Mouse (Mus musculus): ENCODE measurements around the gene Mtg1. TPM values are rescaled to one million over a fixed set of nuclear protein-coding genes. Genes with fewer than 3 reads are reported as not detected.

Mtg1 gene
- total and polyA plus RNA-seq, 3 experiments = 10.8 to 38.1 TPM; not detected in 1

DNA sequence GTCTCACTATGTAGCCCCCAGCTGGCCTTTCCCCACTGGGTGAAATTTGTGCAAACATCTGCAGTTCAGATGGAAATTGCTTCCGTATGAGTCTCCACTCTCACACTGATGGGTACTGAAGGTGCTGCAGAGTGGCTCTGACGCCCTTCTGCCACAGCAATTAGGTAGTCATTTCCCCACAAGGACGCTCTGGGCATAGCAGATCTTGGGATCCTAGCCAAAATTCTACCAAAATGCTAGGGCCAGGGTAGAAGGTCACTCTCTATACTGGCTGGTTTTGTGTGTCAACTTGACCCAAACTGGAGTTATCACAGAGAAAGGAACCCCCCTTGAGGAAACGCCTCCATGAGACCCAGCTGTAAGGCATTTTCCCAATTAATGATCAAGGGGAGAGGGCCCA, 33.4 kb upstream of the Mtg1 start:
- DNase-seq (ENCODE audit: low read depth, low spot score) = no peak
- no peak overlapping the region for H3K9ac ChIP-seq (ENCODE audit: control insufficient read depth, low read depth, low read length, poor library complexity, severe bottlenecking)
- H3K4me3 ChIP-seq (ENCODE audit: control insufficient read depth in 1 of 2, insufficient read depth in 1 of 2, low read depth in 2 of 2, low read length in 2 of 2) = no peak overlapping the region
- no peaks in the 10 kb centered on the region for H3K79me2 ChIP-seq (ENCODE audit: control insufficient read depth, insufficient read depth, low read length, poor library complexity)
- H3K27ac ChIP-seq (ENCODE audit: control insufficient read depth, low read depth, low read length) = no peak overlapping the region
- H3K36me3 ChIP-seq (ENCODE audit: control insufficient read depth in 1 of 2, insufficient read depth in 2 of 2, low read length in 2 of 2) = no peaks in the 10 kb centered on the region
- no peak for TF ChIP-seq MYB (IDR thresholded peaks at IDR 0.05; ENCODE audit: low read depth, low read length)
- no peak for TF ChIP-seq TCF12 (IDR thresholded peaks at IDR 0.05; ENCODE audit: low read depth, low read length)
- no peak for TF ChIP-seq MAZ (IDR thresholded peaks at IDR 0.05; ENCODE audit: low read depth, low read length)
- TF ChIP-seq ZMIZ1 (IDR thresholded peaks at IDR 0.05; ENCODE audit: low read depth, low read length) = no peak
- no peak for TF ChIP-seq GATA1 (IDR thresholded peaks at IDR 0.05; ENCODE audit: low read depth, low read length)
- no peak for TF ChIP-seq KAT2A (conservative IDR thresholded peaks at IDR 0.05; ENCODE audit: low read depth, low read length)
- no peak for TF ChIP-seq POLR2AphosphoS2 (IDR thresholded peaks at IDR 0.05; ENCODE audit: low read length)
- no peak for TF ChIP-seq HCFC1 (IDR thresholded peaks at IDR 0.05; ENCODE audit: low read depth, low read length)
- TF ChIP-seq POLR2A (IDR thresholded peaks at IDR 0.05; ENCODE audit: control insufficient read depth in 1 of 2, insufficient read depth in 1 of 2, low read depth in 1 of 2, low read length in 2 of 2, poor library complexity in 1 of 2) = no peak
- no peak for TF ChIP-seq BHLHE40 (IDR thresholded peaks at IDR 0.05; ENCODE audit: borderline replicate concordance, low read depth, low read length)
- TF ChIP-seq MXI1 (IDR thresholded peaks at IDR 0.05; ENCODE audit: low read depth, low read length) = no peak
- TF ChIP-seq ETS1 (IDR thresholded peaks at IDR 0.05; ENCODE audit: low read depth, low read length) = no peak
- no peak for TF ChIP-seq ZC3H11A (IDR thresholded peaks at IDR 0.05; ENCODE audit: low read depth, low read length)
- no peak for TF ChIP-seq ZNF384 (IDR thresholded peaks at IDR 0.05; ENCODE audit: low read depth, low read length)
- H3K4me1 ChIP-seq (ENCODE audit: control insufficient read depth in 1 of 2, insufficient read depth in 2 of 2, low read length in 2 of 2) = no peaks in the 10 kb centered on the region
- no peaks in the 10 kb centered on the region for H3K9me3 ChIP-seq (replicated peaks; ENCODE audit: insufficient read depth, low read length)
- no peaks in the 10 kb centered on the region for H3K27me3 ChIP-seq (ENCODE audit: control insufficient read depth in 1 of 2, insufficient read depth in 2 of 2, low read length in 2 of 2)

DNA sequence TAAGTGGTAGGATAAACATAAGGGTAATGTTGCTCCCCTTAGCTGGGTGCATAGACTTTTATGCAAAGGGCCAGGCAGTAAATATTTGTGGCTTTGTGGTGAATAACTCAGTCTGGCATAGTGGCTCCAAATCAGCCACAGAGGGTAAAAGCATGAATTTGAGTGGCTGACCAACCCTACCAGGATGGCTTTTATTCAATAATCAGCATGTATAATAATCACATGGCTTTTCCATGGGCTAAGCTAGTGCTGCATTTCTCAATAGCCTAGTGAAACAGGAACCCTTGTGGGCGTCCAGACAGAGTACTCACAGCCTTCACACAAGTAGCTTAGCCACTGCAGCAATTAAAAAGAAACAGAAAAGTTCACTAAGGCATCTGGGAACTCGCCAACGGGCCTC, 25.4 kb upstream of the Mtg1 start:
- H3K27ac ChIP-seq (ENCODE audit: control insufficient read depth, low read depth, low read length) = no peak overlapping the region
- DNase-seq (ENCODE audit: low read depth, low spot score) = no peak

More for the DNA sequence above, 25.4 kb upstream of the Mtg1 start:
- H3K9ac ChIP-seq (ENCODE audit: control insufficient read depth, low read depth, low read length, poor library complexity, severe bottlenecking) = no peak overlapping the region
- H3K36me3 ChIP-seq (ENCODE audit: control insufficient read depth in 1 of 2, insufficient read depth in 2 of 2, low read length in 2 of 2) = peaks cover under 1 to 2% of the 10 kb centered on the region in 2 experiments; a peak in 3 of 4 replicates
- no peak for TF ChIP-seq ZNF384 (IDR thresholded peaks at IDR 0.05; ENCODE audit: low read depth, low read length)
- TF ChIP-seq MXI1 (IDR thresholded peaks at IDR 0.05; ENCODE audit: low read depth, low read length) = no peak
- TF ChIP-seq TAL1 (IDR thresholded peaks at IDR 0.05; ENCODE audit: low read length) = no peak
- no peak for TF ChIP-seq ZMIZ1 (IDR thresholded peaks at IDR 0.05; ENCODE audit: low read depth, low read length)
- TF ChIP-seq ZC3H11A (IDR thresholded peaks at IDR 0.05; ENCODE audit: low read depth, low read length) = no peak
- TF ChIP-seq MAFK (IDR thresholded peaks at IDR 0.05; ENCODE audit: borderline replicate concordance, low read depth, low read length) = no peak
- TF ChIP-seq UBTF (IDR thresholded peaks at IDR 0.05; ENCODE audit: borderline replicate concordance, insufficient read depth, low read depth, low read length) = no peak
- TF ChIP-seq TCF12 (IDR thresholded peaks at IDR 0.05; ENCODE audit: low read depth, low read length) = no peak
- TF ChIP-seq MEF2A (IDR thresholded peaks at IDR 0.05; ENCODE audit: extremely low read depth, insufficient replicate concordance, low read depth, low read length, poor library complexity, severe bottlenecking) = no peak
- no peak for TF ChIP-seq POLR2A (IDR thresholded peaks at IDR 0.05; ENCODE audit: control insufficient read depth in 1 of 2, insufficient read depth in 1 of 2, low read depth in 1 of 2, low read length in 2 of 2, poor library complexity in 1 of 2)
- no peak for TF ChIP-seq BHLHE40 (IDR thresholded peaks at IDR 0.05; ENCODE audit: borderline replicate concordance, low read depth, low read length)
- no peak for TF ChIP-seq MAZ (IDR thresholded peaks at IDR 0.05; ENCODE audit: low read depth, low read length)
- TF ChIP-seq ETS1 (IDR thresholded peaks at IDR 0.05; ENCODE audit: low read depth, low read length) = no peak
- no peak for TF ChIP-seq RAD21 (IDR thresholded peaks at IDR 0.05; ENCODE audit: low read depth, low read length)
- no peak for TF ChIP-seq MYC (IDR thresholded peaks at IDR 0.05; ENCODE audit: low read depth, low read length)
- no peak for TF ChIP-seq POLR2AphosphoS2 (IDR thresholded peaks at IDR 0.05; ENCODE audit: low read length)
- no peak overlapping the region for H3K4me3 ChIP-seq (ENCODE audit: control insufficient read depth in 1 of 2, insufficient read depth in 1 of 2, low read depth in 2 of 2, low read length in 2 of 2)
- no peaks in the 10 kb centered on the region for H3K27me3 ChIP-seq (ENCODE audit: control insufficient read depth in 1 of 2, insufficient read depth in 2 of 2, low read length in 2 of 2)
- H3K9me3 ChIP-seq (replicated peaks; ENCODE audit: insufficient read depth, low read length) = no peaks in the 10 kb centered on the region
- H3K4me1 ChIP-seq (ENCODE audit: control insufficient read depth in 1 of 2, insufficient read depth in 2 of 2, low read length in 2 of 2) = peaks cover under 1% of the 10 kb centered on the region in 2 experiments; a peak in 3 of 4 replicates
- H3K79me2 ChIP-seq (ENCODE audit: control insufficient read depth, insufficient read depth, low read length, poor library complexity) = peaks cover 3% of the 10 kb centered on the region

All from MEL (cell line).